Mouse (Mus musculus): ENCODE data around the gene Cux2. TPM values are rescaled to one million over a fixed set of nuclear protein-coding genes. Genes with fewer than 3 reads are reported as not detected.

The Cux2 gene
- polyA plus RNA-seq, 1 experiment from 2014 or later, result 1.5 TPM

DNA sequence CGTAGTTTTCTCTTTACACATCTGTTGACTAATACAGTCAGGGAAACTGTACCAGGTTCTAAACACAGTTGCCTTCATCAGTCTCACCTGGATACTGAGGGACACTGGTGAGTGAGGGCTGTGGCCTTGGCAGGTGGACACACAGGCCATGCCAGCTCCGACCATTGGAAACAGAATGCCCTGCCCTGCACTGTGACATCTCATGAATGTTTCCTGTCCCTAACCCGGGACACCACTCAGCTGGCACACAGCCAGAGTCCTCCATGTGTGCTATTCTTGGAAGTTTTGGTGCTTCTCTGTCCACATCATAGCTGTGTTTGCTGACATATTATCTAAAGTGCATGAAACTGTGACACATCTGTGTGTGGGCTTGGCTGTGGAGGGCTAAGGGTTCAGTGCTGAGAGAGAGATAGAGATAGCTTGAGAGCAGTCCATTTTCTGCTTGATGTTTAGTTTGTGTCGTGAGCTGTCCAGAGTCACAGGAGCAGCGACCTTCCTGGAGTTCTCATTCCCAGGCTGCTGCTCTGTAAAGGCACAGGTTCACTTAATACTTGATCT lies 240.2 kb downstream of the Cux2 start:
- Histone ChIP-seq H3K4me3 (ENCODE audit: low read depth, low read length) (no peak overlapping the region), H3K9ac (ENCODE audit: low read depth, low read length) (no peak overlapping the region), H3K4me1 (replicated peaks; ENCODE audit: control insufficient read depth, insufficient read depth, low read length) (no peaks in the 10 kb centered on the region), H3K27ac (ENCODE audit: low read depth, low read length) (no peak overlapping the region), H3K9me3 (ENCODE audit: control insufficient read depth) (no peaks in the 10 kb centered on the region), H3K36me3 (ENCODE audit: control insufficient read depth, insufficient read depth) (peaks cover 60% of the 10 kb centered on the region), H3K27me3 (replicated peaks; ENCODE audit: control insufficient read depth, insufficient read depth, low read length) (no peaks in the 10 kb centered on the region), H3K4me2 (replicated peaks; ENCODE audit: low read depth) (no peak overlapping the region)
- 55% methylated on average over 5 of the region's 5 CpGs for WGBS
- ATAC-seq, result no peak
- TF ChIP-seq CTCF (IDR thresholded peaks at IDR 0.05; ENCODE audit: low read depth), result no peak

GRCm38 (mm10) chr5:121808202-121808601 lies 241.7 kb downstream of the Cux2 start:
- H3K27ac ChIP-seq (ENCODE audit: low read depth, low read length), result no peak overlapping the region
- ATAC-seq, result no peak
- no peaks in the 10 kb centered on the region for H3K4me1 ChIP-seq (replicated peaks; ENCODE audit: control insufficient read depth, insufficient read depth, low read length)
- WGBS, result 79% methylated on average over 2 of the region's 2 CpGs
- no peak overlapping the region for H3K4me2 ChIP-seq (replicated peaks; ENCODE audit: low read depth)
- H3K9me3 ChIP-seq (ENCODE audit: control insufficient read depth), result no peaks in the 10 kb centered on the region
- TF ChIP-seq CTCF (IDR thresholded peaks at IDR 0.05; ENCODE audit: low read depth), result no peak
- H3K4me3 ChIP-seq (ENCODE audit: low read depth, low read length), result no peak overlapping the region
- H3K9ac ChIP-seq (ENCODE audit: low read depth, low read length), result no peak overlapping the region
- no peaks in the 10 kb centered on the region for H3K27me3 ChIP-seq (replicated peaks; ENCODE audit: control insufficient read depth, insufficient read depth, low read length)
- peaks cover 62% of the 10 kb centered on the region for H3K36me3 ChIP-seq (ENCODE audit: control insufficient read depth, insufficient read depth)

DNA sequence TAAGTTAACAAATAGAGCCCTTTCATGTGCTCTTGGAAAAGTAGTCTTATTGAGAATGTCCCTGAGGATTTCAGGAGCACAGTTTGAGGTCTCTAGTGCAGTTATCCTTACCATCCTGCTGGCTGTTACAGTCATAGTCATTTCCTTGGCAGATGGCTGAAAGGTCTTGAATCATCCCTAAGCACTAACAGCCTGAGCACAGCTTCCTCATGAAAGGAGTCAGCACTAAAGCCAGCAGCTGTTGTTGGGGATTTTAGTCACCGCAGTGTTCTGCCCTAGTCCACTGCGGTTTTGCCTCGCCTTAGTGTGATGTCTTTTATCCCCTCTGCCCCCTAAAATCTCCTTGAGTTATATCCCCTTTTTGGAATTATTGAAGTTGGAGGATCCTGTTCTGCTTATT lies 242.7 kb downstream of the Cux2 start:
- H3K9me3 ChIP-seq (ENCODE audit: control insufficient read depth), result no peaks in the 10 kb centered on the region
- H3K9ac ChIP-seq (ENCODE audit: low read depth, low read length), result no peak overlapping the region
- no peaks in the 10 kb centered on the region for H3K4me1 ChIP-seq (replicated peaks; ENCODE audit: control insufficient read depth, insufficient read depth, low read length)
- H3K27ac ChIP-seq (ENCODE audit: low read depth, low read length), result no peak overlapping the region
- ATAC-seq, result no peak
- no peak overlapping the region for H3K4me2 ChIP-seq (replicated peaks; ENCODE audit: low read depth)
- peaks cover 62% of the 10 kb centered on the region for H3K36me3 ChIP-seq (ENCODE audit: control insufficient read depth, insufficient read depth)
- 72% methylated on average over 3 of the region's 3 CpGs for WGBS
- H3K4me3 ChIP-seq (ENCODE audit: low read depth, low read length), result no peak overlapping the region
- no peaks in the 10 kb centered on the region for H3K27me3 ChIP-seq (replicated peaks; ENCODE audit: control insufficient read depth, insufficient read depth, low read length)
- TF ChIP-seq CTCF (IDR thresholded peaks at IDR 0.05; ENCODE audit: low read depth), result no peak

Small RNAs within 50 kb of the gene (microRNA-seq; reads per million reads assigned to microRNA genes)
- gene Mir7031, result not detected

Other genes with a start within 250 kb of the Cux2 start
- gene Sh2b3, start 212.5 kb downstream of the Cux2 start, polyA plus RNA-seq (2015; fragmentation: Nextera tagmentation; extraction: Ambion mirVana), result 11.8 and 12.2 TPM in 2 replicates
- 65.0 and 66.5 TPM in 2 replicates for gene Pheta1, start 201.1 kb downstream of the Cux2 start, polyA plus RNA-seq (2015; fragmentation: Nextera tagmentation; extraction: Ambion mirVana)
- gene Myl2, start 50.8 kb upstream of the Cux2 start, polyA plus RNA-seq (2015; fragmentation: Nextera tagmentation; extraction: Ambion mirVana), result not detected in 2 replicates
- not detected in 2 replicates for gene Ccdc63, start 90.7 kb upstream of the Cux2 start, polyA plus RNA-seq (2015; fragmentation: Nextera tagmentation; extraction: Ambion mirVana)
- 138 and 144 TPM in 2 replicates for gene Ppp1cc, start 108.2 kb upstream of the Cux2 start, polyA plus RNA-seq (2015; fragmentation: Nextera tagmentation; extraction: Ambion mirVana)
- 3.6 TPM in 2 replicates for gene Hvcn1, start 156.7 kb upstream of the Cux2 start, polyA plus RNA-seq (2015; fragmentation: Nextera tagmentation; extraction: Ambion mirVana)
- 1.6 and 1.9 TPM in 2 replicates for gene Tctn1, start 214.4 kb upstream of the Cux2 start, polyA plus RNA-seq (2015; fragmentation: Nextera tagmentation; extraction: Ambion mirVana)
- gene Pptc7, start 234.3 kb upstream of the Cux2 start, polyA plus RNA-seq (2015; fragmentation: Nextera tagmentation; extraction: Ambion mirVana), result 13.0 and 13.6 TPM in 2 replicates

Data from intestine, postnatal 0 days (tissue).